Mouse (Mus musculus): ENCODE measurements around the gene Fam174b.
A peak's percentile ranks its signal among the peaks of the same experiment; 100 is the strongest.

The Fam174b gene

DNA sequence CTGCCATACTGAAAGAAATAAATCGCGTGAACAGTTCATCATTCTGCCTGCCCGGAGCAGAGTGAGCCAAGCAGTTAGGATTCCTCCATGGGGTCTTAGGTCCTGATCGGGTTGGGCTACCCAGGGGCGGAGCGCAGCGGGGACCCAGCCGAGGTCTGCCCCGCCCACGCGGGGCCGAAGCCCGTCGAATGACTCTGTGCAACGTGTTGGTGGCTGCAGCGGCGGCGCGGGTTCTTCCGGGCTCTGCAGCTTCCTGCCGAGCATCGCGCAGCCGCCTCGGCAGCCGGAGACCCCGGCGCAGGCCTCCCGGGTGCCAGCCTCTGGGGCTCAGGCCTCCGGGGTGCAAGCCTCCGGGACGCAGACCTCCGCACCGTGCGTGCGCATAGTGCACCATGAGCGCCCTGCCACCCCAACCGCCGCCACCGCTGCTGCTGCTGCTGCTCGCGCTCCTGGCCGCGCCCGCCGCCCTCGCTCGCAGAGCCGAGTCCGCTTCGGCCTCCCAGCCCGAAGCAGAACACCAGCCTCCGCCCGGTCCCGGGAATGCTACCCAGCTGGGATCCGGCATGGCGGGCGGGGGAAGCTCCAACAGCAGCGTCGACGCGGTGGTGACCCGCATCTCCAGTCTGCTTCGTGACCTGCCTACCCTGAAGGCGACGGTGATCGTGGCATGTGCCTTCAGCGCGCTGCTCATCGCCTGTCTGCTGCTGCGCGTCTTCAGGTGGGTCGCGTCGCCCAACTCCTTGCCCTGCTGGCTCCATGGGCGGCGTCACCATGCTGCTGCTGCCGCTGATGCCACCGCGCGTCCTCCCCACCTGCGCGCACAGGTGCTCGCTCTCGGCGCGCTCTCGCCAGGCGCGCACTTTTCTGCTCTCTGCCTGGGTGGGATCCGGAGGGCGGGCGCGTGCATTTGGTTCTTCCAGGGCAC, at the start of gene Fam174b:
TSS of gene Fam174b (plus strand) at position 192 of the 925 bp plus-strand sequence.
- DNase-seq, result peak; percentile 36

DNA sequence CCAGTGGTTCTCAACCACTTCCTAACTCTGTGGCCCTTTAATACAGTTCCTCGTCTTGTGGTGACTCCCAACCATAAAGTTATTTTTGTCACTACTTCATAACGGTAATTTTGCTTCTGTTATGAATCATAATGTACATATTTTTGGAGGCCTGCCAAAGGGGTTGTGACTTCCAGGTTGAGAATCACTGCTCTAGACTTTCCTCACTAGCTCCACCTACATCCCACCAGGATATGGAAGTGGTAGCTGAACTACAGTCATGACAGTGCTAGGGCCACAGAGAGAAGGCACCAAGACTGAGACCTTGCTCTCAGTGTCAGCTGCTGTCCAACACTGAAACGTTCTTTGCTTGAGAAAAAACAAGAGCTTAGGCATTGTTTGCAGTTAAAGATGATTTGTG, 43.0 kb upstream of the Fam174b start:
- DNase-seq, result no peak

DNA sequence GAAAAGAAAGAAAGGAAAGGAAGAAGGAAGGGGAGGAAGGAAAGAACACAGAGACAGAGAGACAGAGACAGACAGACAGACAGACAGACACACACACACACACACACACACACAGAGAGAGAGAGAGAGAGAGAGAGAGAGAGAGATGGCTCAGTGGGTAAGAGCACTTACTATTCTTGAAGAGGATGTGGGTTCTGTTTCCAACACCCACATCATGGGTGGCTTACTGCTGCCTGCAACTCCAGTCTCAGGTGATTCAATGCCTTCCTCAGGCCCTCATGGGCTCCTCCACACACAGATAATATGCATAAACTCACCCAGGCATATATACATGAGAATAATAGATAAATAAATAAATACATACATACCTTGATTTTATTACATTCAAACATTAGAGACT, 35.8 kb upstream of the Fam174b start:
- DNase-seq, result no peak

DNA sequence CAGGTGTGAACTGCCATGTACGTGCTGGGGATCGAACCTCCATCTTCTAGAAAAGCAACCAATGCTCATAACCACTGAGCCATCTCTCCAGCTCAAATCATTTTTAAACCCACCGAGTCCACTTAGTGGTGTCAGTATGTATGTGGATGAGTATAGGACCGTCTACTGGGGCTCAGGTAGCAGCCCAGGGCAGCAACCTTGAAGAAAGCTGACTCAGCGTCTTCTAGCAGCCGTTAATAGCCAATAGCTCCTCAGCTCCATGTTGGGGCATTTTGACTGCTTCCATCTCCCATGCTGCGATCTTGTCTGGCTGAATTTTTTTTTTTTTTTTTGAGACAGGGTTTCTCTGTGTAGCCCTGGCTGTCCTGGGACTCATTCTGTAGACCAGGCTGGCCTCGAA, 26.6 kb upstream of the Fam174b start:
- no peak for DNase-seq

DNA sequence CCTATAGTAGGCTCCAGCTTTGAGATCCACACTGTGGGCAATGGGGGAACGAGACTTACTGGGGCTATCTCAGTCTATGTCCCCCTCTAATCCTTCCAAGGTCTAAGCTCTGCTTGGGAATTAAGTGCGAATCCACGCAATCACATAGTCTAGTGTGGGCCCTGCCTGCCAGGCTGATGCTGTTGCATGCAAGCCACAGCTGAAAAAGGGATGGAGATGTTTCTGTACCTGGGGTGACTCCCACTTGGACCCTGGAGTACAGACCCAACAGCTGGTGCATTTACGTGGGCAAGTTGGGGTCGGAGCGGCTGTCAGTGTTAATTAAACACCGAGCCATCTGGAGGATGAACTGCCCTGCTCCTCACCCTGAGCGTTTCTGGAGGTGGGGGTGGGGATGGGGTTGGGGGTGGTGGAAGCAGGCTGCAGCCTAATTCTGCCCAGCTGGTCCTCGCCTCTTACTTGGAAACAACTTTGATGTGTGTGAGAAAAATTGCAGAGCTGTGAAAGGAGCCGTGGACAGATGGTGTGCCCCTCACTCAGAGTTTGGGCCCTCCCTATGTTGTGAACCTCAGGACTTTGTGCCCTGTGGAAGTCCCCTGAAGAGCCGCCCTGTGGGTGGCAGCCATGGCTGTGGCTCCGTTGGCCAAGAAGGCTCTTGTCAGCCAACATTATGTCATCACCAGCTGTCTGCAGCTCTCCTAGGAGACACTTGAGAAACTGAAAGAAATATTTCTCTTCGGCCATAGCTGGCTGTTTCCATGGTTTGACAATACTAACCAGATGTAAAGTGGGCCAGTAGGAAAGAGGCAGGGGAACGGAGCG, 24.0 kb upstream of the Fam174b start:
- no peak for DNase-seq

DNA sequence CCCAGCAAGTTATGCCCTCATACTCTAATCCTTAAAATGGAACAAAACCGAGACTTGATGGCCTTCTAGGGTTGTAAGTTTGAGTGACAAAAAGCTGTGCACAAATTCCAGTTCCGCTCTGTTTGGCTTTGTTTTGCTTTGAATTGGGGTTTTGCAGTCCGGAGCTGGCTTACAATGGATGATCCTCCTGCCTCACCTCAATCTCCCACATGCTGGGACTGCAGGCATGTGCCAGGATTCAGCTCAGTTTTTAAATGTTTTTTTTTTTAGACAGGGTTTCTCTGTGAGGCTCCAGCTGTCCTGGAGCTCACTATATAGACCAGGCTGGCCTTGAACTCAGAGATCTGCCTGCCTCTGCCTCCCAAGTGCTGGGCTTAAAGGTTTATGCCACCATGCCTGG, 23.3 kb upstream of the Fam174b start:
- DNase-seq, result no peak

DNA sequence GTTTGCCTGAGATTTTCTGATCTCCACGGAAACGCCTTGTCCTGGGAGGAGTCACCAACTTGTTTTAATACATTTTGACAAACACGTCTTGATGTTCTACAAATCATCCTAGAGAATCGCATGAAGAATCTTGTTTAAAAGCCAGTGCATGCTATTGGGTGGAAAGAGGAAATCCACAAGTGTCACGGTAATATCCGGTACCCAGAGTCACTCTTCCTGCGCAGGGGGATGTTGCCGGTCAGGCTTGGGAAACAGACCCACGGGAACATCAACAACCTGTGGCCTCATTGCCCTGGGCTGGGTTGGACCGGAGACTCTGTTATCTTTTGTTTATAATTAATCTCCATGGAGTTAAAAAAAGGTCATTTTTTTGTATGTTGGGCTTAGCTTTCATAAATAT, 22.1 kb upstream of the Fam174b start:
- peak; percentile 57 for DNase-seq

DNA sequence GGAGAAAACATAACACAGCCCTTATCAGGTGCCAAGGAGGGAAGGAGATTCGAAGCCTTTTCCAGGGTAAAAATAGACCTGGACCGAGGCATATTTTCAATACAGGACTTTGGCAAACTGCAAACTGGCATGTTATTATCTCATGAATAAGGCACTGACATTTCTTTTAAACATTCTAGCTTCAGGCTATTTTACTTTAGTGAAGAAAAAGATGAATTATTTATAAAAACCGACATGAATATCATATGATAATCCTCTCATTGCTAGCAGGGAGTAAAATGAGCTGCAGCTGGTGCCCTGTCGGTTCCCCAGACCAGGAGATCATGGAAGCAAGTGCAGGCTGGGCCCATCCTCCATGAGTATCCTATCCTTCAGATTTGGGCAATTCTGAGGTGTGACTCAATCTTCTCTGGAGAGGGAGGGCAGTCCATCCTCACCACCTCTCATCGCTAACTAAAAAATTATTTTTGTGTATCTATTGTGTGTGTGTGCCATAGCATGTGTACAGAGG, 21.6 kb upstream of the Fam174b start:
- no peak for DNase-seq

DNA sequence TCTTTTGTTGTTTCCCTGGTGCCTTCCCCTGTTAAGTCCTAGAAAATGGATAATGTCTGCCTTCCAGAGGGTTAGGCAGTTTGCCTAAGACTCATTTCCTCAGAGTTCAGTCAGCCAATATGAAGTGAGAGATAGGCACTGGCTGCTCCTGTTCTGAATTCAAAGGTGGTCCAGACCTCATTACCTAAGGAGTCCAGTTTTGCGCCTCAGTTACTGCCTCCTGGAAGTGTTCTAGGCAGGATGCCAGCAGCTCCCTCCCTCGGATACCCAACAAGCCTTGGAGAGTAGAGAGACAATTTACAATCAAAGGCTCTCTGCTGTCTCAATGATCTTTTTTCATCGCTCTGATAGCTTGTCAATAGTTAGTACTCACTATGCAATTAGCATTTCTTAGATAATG, 19.1 kb upstream of the Fam174b start:
- DNase-seq, result no peak

DNA sequence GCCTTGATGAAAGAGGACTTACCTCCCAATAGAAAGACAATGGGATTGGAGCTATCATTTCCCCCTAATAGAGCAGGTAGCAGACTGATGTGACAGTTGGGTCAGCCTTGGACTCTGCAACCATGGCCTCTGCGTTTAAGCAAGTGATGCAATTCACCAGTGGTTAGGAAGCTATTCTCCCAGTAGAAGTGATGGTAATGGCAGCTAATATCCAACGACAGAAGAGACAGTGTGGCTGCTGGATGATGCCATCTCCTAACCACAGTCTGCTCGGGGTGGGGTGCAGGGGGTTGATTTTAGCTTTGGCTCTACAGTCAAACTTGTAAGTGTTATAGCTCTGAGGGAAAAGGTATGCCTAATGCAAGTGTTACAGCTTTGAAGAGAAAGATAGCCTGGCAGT, 18.3 kb upstream of the Fam174b start:
- no peak for DNase-seq

DNA sequence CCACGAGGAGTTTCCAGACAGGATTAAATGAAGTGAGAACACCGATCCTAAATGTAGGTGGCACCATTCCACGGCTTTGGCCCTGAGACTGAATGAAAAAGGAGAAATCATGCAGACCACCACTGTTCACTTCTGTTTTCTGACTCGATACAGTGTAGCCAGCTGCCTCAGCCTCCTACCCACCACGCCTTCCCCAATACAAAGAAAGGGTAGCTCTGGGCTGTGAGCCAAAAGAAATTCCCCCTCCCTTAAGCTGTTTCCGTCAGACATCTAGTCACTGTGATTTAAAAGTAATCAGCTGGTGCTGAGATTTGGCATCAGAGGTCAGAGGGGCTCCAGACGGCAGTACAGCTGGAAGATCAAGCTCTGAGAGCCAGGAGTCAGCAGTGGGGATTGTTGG, 10.2 kb upstream of the Fam174b start:
- DNase-seq, result no peak

DNA sequence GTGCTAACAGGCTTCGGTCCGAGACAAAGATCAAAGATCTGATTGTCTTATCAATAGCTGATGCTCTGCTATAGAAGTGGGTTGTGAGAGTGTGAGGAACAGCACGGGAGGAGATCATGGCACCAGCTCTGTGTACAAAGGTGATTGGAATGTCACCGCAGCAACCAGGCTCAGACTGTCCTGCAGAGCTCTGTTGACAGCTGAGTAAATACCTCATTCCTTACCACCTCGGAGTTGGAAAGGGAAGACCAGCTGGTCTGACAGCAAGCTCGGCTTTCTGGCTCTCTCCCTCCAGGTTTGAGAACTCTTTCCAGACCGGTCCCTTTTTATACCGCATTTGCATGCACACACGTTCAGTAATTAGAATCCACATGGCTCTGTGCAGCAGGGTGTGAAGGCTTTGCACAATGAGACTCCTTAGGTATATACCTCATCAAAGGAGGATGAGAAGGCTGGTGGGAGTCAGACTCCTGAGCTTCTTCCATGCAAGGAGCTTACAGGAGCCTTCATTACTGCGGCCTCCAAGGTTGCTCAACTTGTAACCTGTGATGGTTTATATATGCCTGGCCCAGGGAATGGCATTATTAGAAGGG, 9.6 kb upstream of the Fam174b start:
- DNase-seq, result no peak

DNA sequence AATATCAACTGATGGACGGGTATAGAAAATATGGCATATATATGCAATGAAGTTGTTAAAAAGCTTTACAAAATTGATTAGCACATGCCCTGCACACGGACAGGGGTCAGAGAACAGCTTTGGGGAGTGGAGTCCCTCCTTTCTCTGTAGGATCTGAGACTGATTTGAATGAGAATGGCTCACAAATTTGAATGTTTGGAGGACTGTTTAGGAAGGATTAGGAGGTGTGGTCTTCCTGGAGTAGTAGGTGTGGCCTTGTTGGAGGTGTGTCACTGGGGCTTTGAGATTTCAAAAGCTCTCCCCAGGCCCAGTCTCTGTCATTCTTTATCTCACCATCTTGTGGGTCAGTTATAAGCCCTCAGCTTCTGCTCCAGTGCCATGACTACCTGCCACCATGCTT, 4.1 kb upstream of the Fam174b start:
- DNase-seq, result no peak

DNA sequence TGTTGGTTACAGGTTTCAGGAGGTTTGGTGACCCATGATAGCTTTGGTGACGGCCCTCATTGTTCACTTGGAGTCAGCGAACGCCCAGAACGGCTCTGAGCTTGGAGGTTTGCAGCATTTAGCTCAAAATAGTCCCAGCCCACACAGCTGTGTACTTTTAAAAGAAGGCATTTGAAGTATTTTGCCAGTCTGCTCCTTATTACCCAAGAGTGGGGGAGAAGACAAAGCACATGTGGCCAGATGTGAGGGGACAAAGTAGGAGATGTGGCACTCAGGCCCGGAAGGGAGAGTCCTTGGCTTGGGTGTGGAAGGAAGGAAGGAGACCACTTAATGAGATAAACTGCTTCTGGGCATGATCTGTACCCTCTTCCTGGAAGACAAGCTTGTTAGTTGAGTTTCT, 1.3 kb downstream of the Fam174b start:
- no peak for DNase-seq

DNA sequence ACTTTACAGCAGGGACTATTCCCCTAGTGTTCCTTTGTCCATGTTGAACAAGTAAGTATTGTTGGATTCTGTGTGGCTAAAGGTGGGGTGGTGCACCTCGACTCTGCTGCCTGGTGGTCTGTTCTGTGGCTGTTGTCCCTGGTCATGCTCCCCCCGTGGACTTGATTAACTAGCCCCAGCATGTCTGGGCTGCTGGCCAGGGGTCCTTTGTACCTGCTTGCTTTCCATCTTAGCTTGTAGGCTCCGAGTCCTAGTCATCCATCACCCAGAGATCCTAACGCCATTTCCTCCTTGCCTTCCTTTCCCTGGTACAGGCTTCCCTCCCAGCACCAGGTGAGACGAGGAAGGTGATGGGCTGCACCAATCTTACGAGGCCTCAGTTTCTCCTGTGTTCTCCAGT, 1.7 kb downstream of the Fam174b start:
- DNase-seq, result no peak

DNA sequence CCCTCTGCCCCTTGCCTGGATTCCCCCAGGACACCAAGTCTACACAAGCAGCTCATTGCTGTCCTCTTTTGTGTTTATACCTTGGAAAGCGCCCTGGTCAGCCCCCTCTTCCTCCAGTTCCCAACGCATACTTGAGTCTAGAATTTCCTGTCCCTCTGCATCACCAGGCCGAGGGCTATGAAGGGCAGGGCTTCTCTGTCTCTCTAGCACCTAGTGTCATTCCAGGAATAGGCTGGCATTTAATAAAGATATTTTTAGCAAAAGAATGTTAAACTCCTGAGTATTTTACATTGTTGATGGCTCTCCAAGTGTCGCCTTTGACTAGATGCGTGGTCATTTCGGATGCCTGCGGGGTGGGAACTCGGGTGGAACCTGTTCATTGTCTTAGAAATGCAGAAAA, 3.0 kb downstream of the Fam174b start:
- DNase-seq, result no peak

DNA sequence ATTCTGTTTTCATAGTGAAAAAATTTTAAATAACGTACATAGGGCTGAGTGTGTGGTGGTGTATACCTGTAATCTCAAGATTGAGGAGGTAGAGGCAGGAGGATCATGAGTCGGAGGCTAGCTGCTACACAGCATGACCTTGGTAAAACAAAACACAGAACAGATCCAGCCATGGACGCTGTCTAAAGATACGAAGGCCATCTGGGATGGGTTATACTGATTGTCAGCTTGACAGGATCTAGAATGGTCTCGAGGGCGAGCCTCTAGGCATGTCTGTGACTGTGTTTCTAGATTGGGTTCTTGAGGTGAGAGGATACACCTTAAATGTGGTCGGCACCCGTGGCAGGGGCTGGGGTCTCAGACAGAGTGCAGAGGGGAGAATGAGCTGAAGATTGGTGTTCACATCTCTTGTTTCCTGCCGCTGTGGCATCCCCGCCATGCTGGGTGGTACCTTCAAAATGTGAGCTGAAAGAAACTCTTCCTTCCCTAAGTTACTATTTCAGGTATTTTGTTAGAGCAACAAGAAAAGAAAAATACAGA, 3.8 kb downstream of the Fam174b start:
- no peak for DNase-seq

DNA sequence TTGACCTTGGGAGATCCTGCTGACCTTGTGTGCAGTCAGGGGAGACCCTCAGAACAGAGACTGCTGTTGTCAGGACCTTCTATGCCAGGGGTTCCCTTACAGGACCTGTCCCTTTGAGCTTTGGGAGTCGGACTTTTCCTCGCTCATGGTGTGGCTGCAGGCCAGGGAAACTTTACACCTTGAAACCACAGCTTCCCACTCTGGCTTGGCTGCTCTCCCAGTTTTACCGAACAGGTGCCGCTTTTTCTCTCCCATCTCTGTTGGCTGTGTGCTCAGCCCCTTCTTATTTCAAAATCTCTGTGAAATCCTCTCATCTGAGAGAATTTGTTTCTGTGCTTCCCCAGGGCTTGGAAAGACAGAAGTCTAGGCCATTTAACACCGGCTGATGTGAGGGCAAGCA, 5.8 kb downstream of the Fam174b start:
- peak; percentile 70 for DNase-seq

DNA sequence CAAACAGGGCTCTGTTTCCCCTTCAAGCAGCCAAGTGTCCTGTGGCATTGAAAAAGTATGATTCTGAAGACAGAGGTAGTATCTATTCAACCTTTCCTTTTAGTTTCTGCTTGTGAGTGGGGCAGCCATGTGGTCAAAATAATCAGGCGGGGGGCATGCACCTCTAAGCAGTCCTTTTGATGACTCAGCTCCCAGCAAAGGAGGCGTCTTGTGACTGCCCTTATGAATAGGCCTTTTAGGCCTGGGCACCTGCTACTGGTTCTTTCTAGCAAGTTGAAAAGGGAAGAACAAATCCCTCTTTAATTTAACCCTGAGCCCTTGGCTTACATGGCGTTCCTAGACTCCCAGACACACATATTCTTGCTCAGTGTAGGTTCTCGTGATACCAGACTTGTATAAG, 6.7 kb downstream of the Fam174b start:
- no peak for DNase-seq

DNA sequence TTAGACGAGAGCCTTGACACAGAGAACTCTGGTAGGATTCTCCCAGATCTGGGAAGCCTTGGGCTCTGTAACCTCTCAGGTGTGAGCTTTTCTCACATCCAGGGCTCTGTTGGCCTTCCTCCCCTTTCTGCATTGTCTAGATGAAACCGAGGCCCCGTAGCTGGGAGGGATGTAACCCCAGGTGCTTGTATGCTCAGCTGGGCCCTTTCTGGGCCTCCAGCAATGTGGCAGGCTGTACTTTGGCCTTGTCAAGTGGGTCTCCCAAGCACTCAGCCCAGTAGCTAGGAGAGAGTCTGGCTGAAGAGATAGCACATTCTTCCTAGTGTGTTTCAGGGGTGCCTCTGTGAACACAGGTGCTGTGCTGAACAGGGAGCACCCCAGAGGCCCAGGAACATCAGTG, 7.4 kb downstream of the Fam174b start:
- no peak for DNase-seq

DNA sequence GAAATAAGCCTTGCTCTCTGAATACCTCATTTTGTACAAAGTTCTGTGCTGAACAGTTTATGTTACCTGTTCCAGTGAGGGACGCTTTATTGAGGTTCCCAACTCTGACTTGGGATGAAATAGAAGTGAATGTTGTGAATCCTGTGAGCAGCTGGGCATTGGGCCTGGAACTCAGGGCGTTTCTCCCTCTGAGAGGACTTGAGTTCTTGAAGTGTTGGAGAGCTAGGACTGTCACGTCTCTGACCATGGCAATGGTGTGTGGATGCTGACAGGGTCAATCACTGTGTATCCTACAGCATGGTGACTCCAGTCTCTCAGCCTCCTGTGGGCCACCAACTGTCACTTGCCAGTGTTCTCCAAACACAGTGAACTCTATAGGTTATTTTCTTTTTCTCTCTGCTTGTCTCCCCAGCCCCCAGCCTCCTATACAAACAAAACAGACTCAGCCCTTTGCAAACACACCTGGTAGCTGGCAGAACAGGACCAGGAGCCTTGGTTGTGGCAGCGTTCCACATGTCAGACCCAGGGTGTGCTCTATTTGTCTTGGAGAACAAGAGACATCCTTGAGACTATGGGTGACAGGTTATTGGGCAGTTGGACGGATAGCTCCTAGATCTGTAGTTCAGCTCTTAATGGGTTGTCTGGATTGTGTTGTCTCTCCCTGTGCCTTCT, 8.5 kb downstream of the Fam174b start:
- no peak for DNase-seq

DNA sequence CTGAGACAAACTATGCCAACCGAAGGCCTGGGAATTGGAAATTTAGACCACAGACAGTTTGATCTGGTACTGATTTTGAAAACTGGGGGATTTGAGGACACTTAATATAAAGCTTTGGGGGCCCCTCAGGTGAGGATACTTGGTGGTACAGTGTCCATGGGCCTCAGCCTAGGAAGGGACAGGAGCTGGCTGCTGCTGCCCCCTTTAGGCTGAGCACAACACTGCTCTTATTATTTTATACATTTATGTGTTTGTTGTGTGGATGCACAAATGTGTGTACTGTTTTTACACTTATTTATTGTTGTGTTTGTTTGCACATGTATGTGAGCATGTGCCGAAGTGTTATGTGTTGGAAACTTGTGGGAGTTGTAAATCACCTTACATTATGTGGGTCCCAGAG, 9.2 kb downstream of the Fam174b start:
- no peak for DNase-seq

DNA sequence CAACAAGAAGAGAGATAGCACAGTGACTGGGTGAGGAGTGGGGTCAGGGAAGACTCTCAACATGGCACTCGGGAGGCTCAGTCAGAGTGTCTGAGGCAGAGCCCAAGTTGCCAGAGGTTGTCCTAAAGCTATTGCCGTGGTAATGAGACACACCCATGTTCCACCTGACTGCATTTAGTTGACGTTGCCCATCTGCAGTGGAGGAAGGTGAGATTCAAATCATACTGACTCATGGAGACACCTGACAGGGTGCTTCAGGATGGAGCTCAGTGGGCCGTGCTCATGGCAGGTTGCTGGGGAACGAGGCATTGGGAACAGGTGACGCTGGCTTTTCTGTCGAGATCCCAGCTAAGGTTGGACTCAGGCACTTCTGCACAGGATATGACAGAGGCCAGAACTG, 9.9 kb downstream of the Fam174b start:
- no peak for DNase-seq

All from kidney, adult 11 months (tissue).